Mouse (Mus musculus): ENCODE results near the gene Olfr1192-ps1. TPM values are rescaled to one million over a fixed set of nuclear protein-coding genes. Genes with fewer than 3 reads are reported as not detected.
"Not testable (repeated sequence)": the region's sequence is repeated elsewhere in the genome, so short reads cannot be mapped to it uniquely, and the experiment has no call there.

Olfr1192-ps1 gene
- total RNA-seq (2012; rRNA removed) (not detected in 2 replicates), total RNA-seq (2014; rRNA removed) (not detected in 2 replicates), polyA plus RNA-seq (2012; ENCODE audit: insufficient read length, low read depth) (not detected in 2 replicates)

DNA sequence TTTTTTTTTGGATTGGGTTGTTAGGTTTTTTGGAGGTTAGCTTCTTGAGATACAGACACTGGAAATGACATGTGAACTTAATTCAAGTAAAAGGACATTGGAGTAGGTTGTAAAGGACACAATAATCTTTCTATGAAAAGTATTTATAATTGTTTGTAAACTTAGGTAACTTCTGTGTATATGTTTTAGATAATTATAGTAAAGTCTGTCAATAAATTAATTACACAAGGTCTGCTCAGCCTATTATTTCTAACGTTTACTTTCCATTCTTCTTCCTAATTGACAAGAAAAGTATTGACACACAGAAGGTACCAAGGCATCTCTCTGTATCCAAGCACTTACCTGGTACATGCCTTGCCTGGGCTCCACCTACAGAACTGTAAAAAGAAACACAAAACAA is at the start of gene Olfr1192-ps1:
Gene Olfr1192-ps1 (plus strand): TSS at position 301 of the 400 bp plus-strand sequence.
- H3K79me2 ChIP-seq (replicated peaks; ENCODE audit: control insufficient read depth, extremely low read depth, insufficient read depth, poor library complexity, severe bottlenecking) = no peaks in the 10 kb centered on the region
- TF ChIP-seq IRF4 (IDR thresholded peaks at IDR 0.05; ENCODE audit: low read depth, low read length) = no peak
- TF ChIP-seq POLR2A (IDR thresholded peaks at IDR 0.05; ENCODE audit: low read depth, low read length) = no peak
- no peak for TF ChIP-seq ELF1 (IDR thresholded peaks at IDR 0.05; ENCODE audit: low read depth, low read length)
- TF ChIP-seq GABPA (IDR thresholded peaks at IDR 0.05; ENCODE audit: insufficient replicate concordance, low read depth, low read length) = no peak
- no peak for TF ChIP-seq UBTF (IDR thresholded peaks at IDR 0.05; ENCODE audit: low read depth, low read length)
- no peak for TF ChIP-seq TBP (conservative IDR thresholded peaks at IDR 0.05; ENCODE audit: low read depth, low read length)
- TF ChIP-seq ZNF384 (IDR thresholded peaks at IDR 0.05; ENCODE audit: low read depth, low read length) = no peak
- TF ChIP-seq MAFK (IDR thresholded peaks at IDR 0.05; ENCODE audit: insufficient replicate concordance, low read length) = no peak
- TF ChIP-seq MAX (IDR thresholded peaks at IDR 0.05; ENCODE audit: low read length) = no peak
- TF ChIP-seq RAD21 (IDR thresholded peaks at IDR 0.05; ENCODE audit: low read depth, low read length) = no peak
- no peak for TF ChIP-seq ZC3H11A (IDR thresholded peaks at IDR 0.05; ENCODE audit: low read depth, low read length)
- TF ChIP-seq MAZ (IDR thresholded peaks at IDR 0.05; ENCODE audit: low read depth, low read length) = no peak
- DNase-seq (ENCODE audit: extremely low read depth) = no peak
- dilution Hi-C loops (cut with MboI; ENCODE audit: extremely low pct_ligation_motif_present, extremely low pct_unique_long_range_greater_than_20kb, low sequenced_read_pairs) = no loop called here
- in situ Hi-C loops (cut with MboI; ENCODE audit: low pct_ligation_motif_present, low pct_unique_long_range_greater_than_20kb, low sequenced_read_pairs) = no loop called here
- H3K27me3 ChIP-seq (replicated peaks) = no peaks in the 10 kb centered on the region
- no peaks in the 10 kb centered on the region for H3K36me3 ChIP-seq (replicated peaks in 1 of 2; ENCODE audit: control insufficient read depth in 1 of 2, insufficient read depth in 1 of 2, low read length in 1 of 2)
- H3K9me3 ChIP-seq (replicated peaks; ENCODE audit: low read length) = peaks cover 3% of the 10 kb centered on the region
- no peak within 1 kb of the TSS for H3K4me2 ChIP-seq (ENCODE audit: insufficient read depth, low read depth, poor library complexity, severe bottlenecking)
- H3K27ac ChIP-seq (ENCODE audit: insufficient read depth, low read depth) = no peak within 1 kb of the TSS
- H3K4me3 ChIP-seq (replicated peaks in 1 of 3; ENCODE audit: low read depth in 2 of 3, low read length in 2 of 3, poor library complexity in 1 of 3) = no peak within 1 kb of the TSS
- H3K4me1 ChIP-seq (ENCODE audit: control insufficient read depth in 1 of 2, insufficient read depth in 2 of 2) = no peaks in the 10 kb centered on the region
- H3K9ac ChIP-seq (ENCODE audit: insufficient read depth, low read depth) = no peak within 1 kb of the TSS

GRCm38 (mm10) chr2:88640242-88640641 is 8.1 kb upstream of the Olfr1192-ps1 start, which contains the start of gene Olfr1191-ps1:
Gene Olfr1191-ps1, plus strand, starts transcription at chr2:88640542.
- H3K4me2 ChIP-seq (ENCODE audit: insufficient read depth, low read depth, poor library complexity, severe bottlenecking); in situ Hi-C loops (cut with MboI; ENCODE audit: low pct_ligation_motif_present, low pct_unique_long_range_greater_than_20kb, low sequenced_read_pairs); dilution Hi-C loops (cut with MboI; ENCODE audit: extremely low pct_ligation_motif_present, extremely low pct_unique_long_range_greater_than_20kb, low sequenced_read_pairs); H3K27me3 ChIP-seq (replicated peaks); H3K4me1 ChIP-seq (ENCODE audit: control insufficient read depth in 1 of 2, insufficient read depth in 2 of 2); H3K9ac ChIP-seq (ENCODE audit: insufficient read depth, low read depth); H3K27ac ChIP-seq (ENCODE audit: insufficient read depth, low read depth); DNase-seq (ENCODE audit: extremely low read depth); H3K9me3 ChIP-seq (replicated peaks; ENCODE audit: low read length); H3K4me3 ChIP-seq (replicated peaks in 1 of 3; ENCODE audit: low read depth in 2 of 3, low read length in 2 of 3, poor library complexity in 1 of 3); H3K79me2 ChIP-seq (replicated peaks; ENCODE audit: control insufficient read depth, extremely low read depth, insufficient read depth, poor library complexity, severe bottlenecking); H3K36me3 ChIP-seq (replicated peaks in 1 of 2; ENCODE audit: control insufficient read depth in 1 of 2, insufficient read depth in 1 of 2, low read length in 1 of 2): not testable (repeated sequence)

- DNase-seq (ENCODE audit: extremely low read depth); H3K4me3 ChIP-seq (replicated peaks in 1 of 3; ENCODE audit: low read depth in 2 of 3, low read length in 2 of 3, poor library complexity in 1 of 3); H3K9me3 ChIP-seq (replicated peaks; ENCODE audit: low read length); H3K36me3 ChIP-seq (replicated peaks in 1 of 2; ENCODE audit: control insufficient read depth in 1 of 2, insufficient read depth in 1 of 2, low read length in 1 of 2); H3K4me1 ChIP-seq (ENCODE audit: control insufficient read depth in 1 of 2, insufficient read depth in 2 of 2); H3K27ac ChIP-seq (ENCODE audit: insufficient read depth, low read depth); H3K79me2 ChIP-seq (replicated peaks; ENCODE audit: control insufficient read depth, extremely low read depth, insufficient read depth, poor library complexity, severe bottlenecking); in situ Hi-C loops (cut with MboI; ENCODE audit: low pct_ligation_motif_present, low pct_unique_long_range_greater_than_20kb, low sequenced_read_pairs); H3K27me3 ChIP-seq (replicated peaks); H3K4me2 ChIP-seq (ENCODE audit: insufficient read depth, low read depth, poor library complexity, severe bottlenecking); H3K9ac ChIP-seq (ENCODE audit: insufficient read depth, low read depth); dilution Hi-C loops (cut with MboI; ENCODE audit: extremely low pct_ligation_motif_present, extremely low pct_unique_long_range_greater_than_20kb, low sequenced_read_pairs): not testable (repeated sequence)
Measured at GRCm38 (mm10) chr2:88675328-88675727, 27.0 kb downstream of the Olfr1192-ps1 start, which contains the start of gene Olfr1193. Gene Olfr1193, plus strand, starts transcription at chr2:88675628.
